Mouse (Mus musculus) intestine, embryonic 16.5 days (tissue): ENCODE results near the gene Cdc42ep2. TPM values are rescaled to one million over a fixed set of nuclear protein-coding genes. Genes with fewer than 3 reads are reported as not detected.

Experiments
- ATAC-seq: fragments of 200-750 bp; cut with Nextera tagmentation; 2 replicates; pipeline ENCODE4 v1.8.0; 2017; ENCODE audit warnings: moderate TSS enrichment, moderate library complexity
- H3K27ac ChIP-seq: fragments of 300-500 bp; sonication (generic); 2 replicates; pipeline ENCODE4 v1.5.1; 2014; ENCODE audit warnings: mild to moderate bottlenecking, low read length
- H3K27me3 ChIP-seq: fragments of 300-500 bp; sonication (generic); replicated peaks from 2 replicates; pipeline ENCODE4 v1.6.1; 2014; ENCODE audit warnings: low read length, control low read depth, mixed read lengths; ENCODE audit not compliant: control insufficient read depth, insufficient read depth
- H3K36me3 ChIP-seq: fragments of 300-500 bp; sonication (generic); 2 replicates; pipeline ENCODE4 v1.6.1; 2014; ENCODE audit warnings: low read length, control low read depth; ENCODE audit not compliant: control insufficient read depth, insufficient read depth
- H3K4me1 ChIP-seq: fragments of 300-500 bp; sonication (generic); 2 replicates; pipeline ENCODE4 v1.6.1; 2014; ENCODE audit warnings: low read length, control low read depth, mixed read lengths; ENCODE audit not compliant: control insufficient read depth, insufficient read depth
- H3K4me2 ChIP-seq: fragments of 300-500 bp; sonication (generic); 2 replicates; pipeline ENCODE4 v1.6.1; 2014; ENCODE audit warnings: low read depth, low read length, control low read depth
- H3K4me3 ChIP-seq: fragments of 300-500 bp; sonication (generic); 2 replicates; pipeline ENCODE4 v1.5.1; 2014; ENCODE audit warnings: mild to moderate bottlenecking, low read length
- H3K9ac ChIP-seq: fragments of 300-500 bp; sonication (generic); 2 replicates; pipeline ENCODE4 v1.6.1; 2014; ENCODE audit warnings: low read depth, low read length
- H3K9me3 ChIP-seq: fragments of 300-500 bp; sonication (generic); 2 replicates; pipeline ENCODE4 v1.6.1; 2016; ENCODE audit warnings: low read length, control low read depth; ENCODE audit not compliant: control insufficient read depth
- WGBS: fragments of 180-500 bp; shearing (Covaris S2); extraction: QIAGEN DNeasy Blood & Tissue Kit; methylation state at CpG from one replicate; pipeline ENCODE4 v1.1.7; 2014; 5-methylcytosine and 5-hydroxymethylcytosine counted together
- polyA plus RNA-seq: library from polyadenylated mRNA; unstranded; fragments of >200 nt; fragmentation: Nextera tagmentation; extraction: Ambion mirVana; gene quantifications from 2 replicates; pipeline ENCODE4 v1.2.1, GENCODE M21; 2015

Cdc42ep2 gene
- polyA plus RNA-seq, 1 experiment from 2014 or later = 14.7 TPM

- H3K4me2 ChIP-seq = no peak overlapping the region
- H3K9me3 ChIP-seq = no peaks in the 10 kb centered on the region
- H3K36me3 ChIP-seq = peaks cover 3% of the 10 kb centered on the region; the same call in 1 of the 2 replicates
- H3K9ac ChIP-seq = no peak overlapping the region
- peak overlapping the region; percentile 55 for H3K27ac ChIP-seq
- H3K27me3 ChIP-seq = no peaks in the 10 kb centered on the region
- ATAC-seq = peak; percentile 54
- H3K4me1 ChIP-seq = peaks cover 24% of the 10 kb centered on the region
- H3K4me3 ChIP-seq = no peak overlapping the region
- 52% methylated on average over 8 of the region's 8 CpGs for WGBS
Observed at GRCm38 (mm10) chr19:5945891-5946290, 21.3 kb upstream of the Cdc42ep2 start.

GRCm38 (mm10) chr19:5945027-5945426 lies 20.4 kb upstream of the Cdc42ep2 start:
- Histone ChIP-seq H3K27me3 (no peaks in the 10 kb centered on the region), H3K4me3 (no peak overlapping the region), H3K4me2 (no peak overlapping the region), H3K9ac (no peak overlapping the region), H3K4me1 (peaks cover 27% of the 10 kb centered on the region), H3K9me3 (no peaks in the 10 kb centered on the region), H3K27ac (peak overlapping the region; percentile 55), H3K36me3 (peaks cover 3% of the 10 kb centered on the region)
- WGBS = 66% methylated on average over 7 of the region's 7 CpGs
- peak; percentile 67 for ATAC-seq

- Histone ChIP-seq H3K9ac (no peak overlapping the region), H3K36me3 (peaks cover 3% of the 10 kb centered on the region), H3K27ac (peak overlapping the region; percentile 34; the same call in 1 of the 2 replicates), H3K27me3 (no peaks in the 10 kb centered on the region), H3K4me1 (peaks cover 30% of the 10 kb centered on the region), H3K4me2 (no peak overlapping the region), H3K4me3 (no peak overlapping the region), H3K9me3 (no peaks in the 10 kb centered on the region)
- ATAC-seq = no peak
- WGBS = 77% methylated on average over 8 of the region's 8 CpGs
Observed at GRCm38 (mm10) chr19:5944145-5944544, 19.5 kb upstream of the Cdc42ep2 start.

GRCm38 (mm10) chr19:5943404-5943803 lies 18.8 kb upstream of the Cdc42ep2 start:
- H3K4me1 ChIP-seq = peaks cover 30% of the 10 kb centered on the region
- H3K4me3 ChIP-seq = no peak overlapping the region
- 89% methylated on average over 15 of the region's 15 CpGs for WGBS
- H3K27me3 ChIP-seq = no peaks in the 10 kb centered on the region
- no peak for ATAC-seq
- no peaks in the 10 kb centered on the region for H3K9me3 ChIP-seq
- H3K36me3 ChIP-seq = peaks cover 3% of the 10 kb centered on the region
- no peak overlapping the region for H3K4me2 ChIP-seq
- no peak overlapping the region for H3K27ac ChIP-seq
- H3K9ac ChIP-seq = no peak overlapping the region; the same call in 1 of the 2 replicates

GRCm38 (mm10) chr19:5942581-5942980 lies 18.0 kb upstream of the Cdc42ep2 start:
- peaks cover 39% of the 10 kb centered on the region for H3K4me1 ChIP-seq
- WGBS = 91% methylated on average over 7 of the region's 7 CpGs
- no peak overlapping the region for H3K4me3 ChIP-seq
- no peak for ATAC-seq
- peaks cover 3% of the 10 kb centered on the region for H3K36me3 ChIP-seq
- no peaks in the 10 kb centered on the region for H3K27me3 ChIP-seq
- no peak overlapping the region for H3K4me2 ChIP-seq
- H3K9ac ChIP-seq = no peak overlapping the region
- H3K27ac ChIP-seq = no peak overlapping the region
- H3K9me3 ChIP-seq = no peaks in the 10 kb centered on the region

GRCm38 (mm10) chr19:5940656-5941055 lies 16.0 kb upstream of the Cdc42ep2 start:
- no peaks in the 10 kb centered on the region for H3K27me3 ChIP-seq
- H3K4me2 ChIP-seq = no peak overlapping the region
- H3K27ac ChIP-seq = peak overlapping the region; percentile 46
- H3K9me3 ChIP-seq = no peaks in the 10 kb centered on the region
- 81% methylated on average over 10 of the region's 10 CpGs for WGBS
- peaks cover 3% of the 10 kb centered on the region for H3K36me3 ChIP-seq
- ATAC-seq = no peak
- peak overlapping the region; percentile 31 for H3K9ac ChIP-seq
- H3K4me1 ChIP-seq = peaks cover 35% of the 10 kb centered on the region
- H3K4me3 ChIP-seq = no peak overlapping the region

- no peaks in the 10 kb centered on the region for H3K27me3 ChIP-seq
- H3K9me3 ChIP-seq = no peaks in the 10 kb centered on the region
- H3K36me3 ChIP-seq = no peaks in the 10 kb centered on the region; the same call in none of the 2 replicates
- H3K4me1 ChIP-seq = peaks cover 35% of the 10 kb centered on the region
- no peak overlapping the region for H3K9ac ChIP-seq
- H3K4me3 ChIP-seq = no peak overlapping the region
- WGBS = 56% methylated on average over 4 of the region's 4 CpGs
- no peak for ATAC-seq
- H3K27ac ChIP-seq = peak overlapping the region; percentile 68
- H3K4me2 ChIP-seq = no peak overlapping the region
Observed at GRCm38 (mm10) chr19:5940173-5940572, 15.6 kb upstream of the Cdc42ep2 start.

- Histone ChIP-seq H3K4me1 (peaks cover 36% of the 10 kb centered on the region), H3K27ac (peak overlapping the region; percentile 68), H3K9me3 (no peaks in the 10 kb centered on the region), H3K4me2 (no peak overlapping the region), H3K27me3 (no peaks in the 10 kb centered on the region), H3K9ac (no peak overlapping the region), H3K36me3 (no peaks in the 10 kb centered on the region; the same call in none of the 2 replicates), H3K4me3 (no peak overlapping the region)
- no peak for ATAC-seq
- WGBS = 86% methylated on average over 5 of the region's 5 CpGs
Observed at GRCm38 (mm10) chr19:5939715-5940114, 15.1 kb upstream of the Cdc42ep2 start.

GRCm38 (mm10) chr19:5938516-5938915 lies 13.9 kb upstream of the Cdc42ep2 start:
- H3K27me3 ChIP-seq = no peaks in the 10 kb centered on the region
- no peaks in the 10 kb centered on the region; the same call in none of the 2 replicates for H3K36me3 ChIP-seq
- WGBS = 84% methylated on average over 6 of the region's 6 CpGs
- peaks cover 31% of the 10 kb centered on the region for H3K4me1 ChIP-seq
- H3K9ac ChIP-seq = no peak overlapping the region
- no peak overlapping the region for H3K27ac ChIP-seq
- H3K9me3 ChIP-seq = no peaks in the 10 kb centered on the region
- H3K4me2 ChIP-seq = no peak overlapping the region
- no peak for ATAC-seq
- no peak overlapping the region for H3K4me3 ChIP-seq

GRCm38 (mm10) chr19:5937836-5938406 lies 13.3 kb upstream of the Cdc42ep2 start:
- ATAC-seq = no peak
- H3K9me3 ChIP-seq = no peaks in the 10 kb centered on the region

More at GRCm38 (mm10) chr19:5937836-5938406, 13.3 kb upstream of the Cdc42ep2 start:
- WGBS = 20% methylated on average over 14 of the region's 14 CpGs
- no peaks in the 10 kb centered on the region; the same call in none of the 2 replicates for H3K36me3 ChIP-seq
- H3K27me3 ChIP-seq = no peaks in the 10 kb centered on the region
- no peak overlapping the region for H3K27ac ChIP-seq
- H3K9ac ChIP-seq = no peak overlapping the region
- H3K4me1 ChIP-seq = peaks cover 31% of the 10 kb centered on the region
- H3K4me3 ChIP-seq = no peak overlapping the region
- H3K4me2 ChIP-seq = no peak overlapping the region
